Mouse (Mus musculus) cerebral cortex, adult 2 months (tissue): ENCODE measurements around the gene 1700123O20Rik.

Experiments
- WGBS: fragments of 180-500 bp; shearing (Covaris S2); methylation state at CpG from one replicate; pipeline ENCODE4 v1.1.7; 2018; 5-methylcytosine and 5-hydroxymethylcytosine counted together

1700123O20Rik gene

DNA sequence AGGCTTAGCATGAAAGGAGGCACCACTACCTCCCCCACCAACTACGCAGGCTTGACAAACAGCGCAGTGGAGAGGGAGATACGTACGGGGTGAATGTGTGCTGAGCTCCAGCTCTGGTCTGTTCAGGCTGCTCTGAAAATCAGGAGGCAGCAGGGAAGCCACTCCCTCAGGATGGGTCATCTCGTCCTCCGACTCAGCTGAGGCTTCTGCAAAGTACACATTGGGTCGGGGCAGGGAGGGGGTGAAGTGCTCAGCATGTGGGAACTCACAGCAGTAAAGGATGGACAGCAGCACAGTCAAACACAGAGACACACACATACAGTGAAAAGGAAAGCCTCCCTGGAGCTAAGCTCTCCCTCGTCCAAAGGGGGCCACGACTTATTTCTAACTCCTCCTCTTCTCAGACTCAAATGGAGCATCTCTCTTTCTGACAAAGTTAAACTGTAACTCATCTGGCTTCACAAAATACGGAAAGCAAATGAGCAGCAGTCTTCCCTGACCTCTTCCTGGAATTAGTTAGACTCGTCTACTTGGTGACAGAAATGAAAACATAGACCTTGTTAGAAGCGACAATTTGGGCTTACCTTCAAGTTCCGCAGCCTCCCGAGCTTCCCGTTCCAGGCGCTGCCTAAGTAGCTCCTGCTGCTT, 7.2 kb upstream of the 1700123O20Rik start:
- 84% methylated on average over 16 of the region's 16 CpGs for WGBS

DNA sequence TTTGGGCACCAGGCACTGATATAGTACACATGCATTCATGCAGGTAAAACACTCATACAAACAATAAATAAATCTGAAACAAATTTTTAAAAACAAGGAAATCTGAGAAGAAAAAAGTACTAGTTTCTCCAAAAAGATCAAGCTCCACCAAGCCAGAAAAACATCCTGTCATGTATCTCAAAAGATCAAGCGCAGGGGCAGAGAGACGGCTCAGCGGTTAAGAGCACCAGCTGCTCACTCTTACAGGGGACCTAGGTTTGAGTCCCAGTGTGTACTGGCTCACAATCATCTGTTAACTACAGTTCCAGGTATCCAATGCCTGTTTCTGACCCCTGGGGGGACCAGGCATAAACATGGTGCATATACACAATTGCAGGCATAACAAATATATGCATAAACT, 3.6 kb upstream of the 1700123O20Rik start:
- WGBS: 68% methylated on average over 3 of the region's 3 CpGs

DNA sequence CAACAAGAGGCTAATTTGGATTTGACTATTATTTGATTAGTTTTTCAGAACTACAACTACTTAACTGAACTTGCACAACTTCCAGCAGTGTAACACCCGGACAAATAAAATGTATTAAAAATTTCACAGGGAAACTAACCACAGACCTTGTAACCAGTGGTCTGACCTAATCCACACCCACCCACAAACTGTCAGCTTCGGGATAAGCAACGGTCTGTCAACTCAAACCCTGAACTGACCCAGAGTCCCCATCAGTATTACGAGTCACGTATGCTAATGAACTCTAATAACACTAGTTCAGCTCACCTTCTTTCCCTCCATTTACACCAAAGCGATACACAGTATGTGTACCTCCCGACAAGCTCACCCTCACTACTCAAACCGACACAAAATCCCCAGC, 545 bp upstream of the 1700123O20Rik start:
- WGBS: 3% methylated on average over 8 of the region's 8 CpGs

DNA sequence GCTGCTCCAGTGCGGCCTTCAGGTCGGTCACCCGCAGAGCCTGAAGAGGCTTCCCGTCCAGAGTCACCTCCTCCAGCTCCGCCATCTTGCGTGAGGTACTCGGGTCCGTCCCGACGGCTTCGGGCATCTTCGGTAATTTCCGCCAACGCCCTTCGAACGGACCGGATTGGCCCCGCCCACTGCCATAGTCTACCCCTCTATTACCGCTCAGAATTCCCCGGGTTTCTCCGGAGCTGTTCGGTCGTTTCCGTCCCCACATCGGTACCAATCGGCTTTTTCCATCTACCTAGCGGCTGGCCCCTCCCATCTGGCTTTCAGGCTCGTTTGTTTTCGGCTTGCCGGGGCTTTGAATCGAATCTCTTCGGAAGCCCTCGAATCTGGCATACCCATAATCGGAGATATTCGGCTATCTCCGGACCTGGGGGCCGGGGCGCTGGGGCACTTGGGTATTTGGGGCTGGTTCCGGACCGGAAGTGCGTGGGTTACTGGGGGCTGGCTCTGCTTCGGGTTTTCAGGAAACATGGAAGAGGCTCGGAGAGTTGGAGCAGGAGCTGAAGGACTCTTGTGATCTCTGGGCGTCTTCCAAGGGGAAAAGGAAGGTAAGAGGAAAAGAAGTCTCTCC, 617 bp downstream of the 1700123O20Rik start, which contains the start of gene Acin1:
Acin1 (minus strand) TSS at position 410 of the 622 bp plus-strand sequence.
- under 1% methylated on average over 44 of the region's 44 CpGs for WGBS

DNA sequence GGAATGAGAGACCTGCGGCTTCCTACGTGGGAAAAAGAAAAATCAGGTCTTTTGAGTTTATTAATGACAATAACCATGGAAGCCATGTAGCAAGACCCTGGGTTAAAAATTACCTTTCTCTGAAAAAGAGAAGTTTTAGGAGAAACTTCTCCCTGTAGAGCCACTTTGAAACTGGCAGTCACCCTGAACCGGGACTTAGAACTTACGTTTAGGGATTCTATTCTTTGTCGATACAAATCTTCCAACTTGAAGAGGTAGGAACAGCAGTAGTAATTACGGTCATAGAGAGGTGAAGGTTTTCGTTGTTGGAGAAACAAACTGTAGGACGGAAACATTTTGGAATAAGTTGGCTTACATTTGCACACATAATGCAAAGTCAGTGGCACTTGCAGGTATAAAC, 1.2 kb downstream of the 1700123O20Rik start:
- WGBS: 2% methylated on average over 8 of the region's 8 CpGs

DNA sequence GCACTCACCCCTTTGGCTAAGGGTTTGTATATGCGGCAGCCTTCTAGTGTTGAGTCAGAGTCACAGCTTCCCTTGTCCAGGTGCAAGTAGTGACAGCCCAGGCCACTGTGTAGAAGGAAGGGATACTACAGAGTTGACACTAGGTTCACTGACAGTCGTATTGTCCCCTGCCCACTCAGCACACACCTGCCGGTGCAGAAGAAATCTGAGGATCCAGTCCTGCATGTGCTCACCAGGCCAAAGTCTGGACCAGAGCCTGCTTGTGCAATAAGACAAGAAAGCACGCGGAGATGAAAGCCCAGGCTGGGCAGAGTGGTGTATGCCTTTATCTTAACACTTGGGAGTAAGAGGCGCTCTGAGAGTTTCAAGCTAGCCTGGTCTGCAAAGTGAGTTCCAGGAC, 9.0 kb downstream of the 1700123O20Rik start:
- 83% methylated on average over 6 of the region's 6 CpGs for WGBS

DNA sequence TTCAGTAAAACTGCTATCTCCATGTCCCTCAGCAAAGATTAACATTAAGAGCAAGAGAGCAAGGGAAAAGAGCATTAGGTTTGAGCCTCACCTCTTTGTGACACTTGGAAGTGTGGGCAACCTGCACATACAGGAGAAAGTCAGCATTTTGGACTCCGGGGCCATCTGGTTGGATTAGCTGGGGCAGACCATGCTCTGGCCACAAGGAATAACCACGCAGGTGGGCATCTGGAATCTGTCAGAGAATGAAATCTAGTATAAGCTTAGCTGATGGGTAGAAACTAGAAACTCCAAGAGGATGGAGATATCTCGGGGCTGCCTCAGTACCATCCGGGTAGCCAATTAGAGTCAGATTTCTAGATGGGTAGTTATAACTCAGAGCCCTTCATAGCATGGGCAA, 10.7 kb downstream of the 1700123O20Rik start:
- WGBS: 89% methylated on average over 4 of the region's 4 CpGs

DNA sequence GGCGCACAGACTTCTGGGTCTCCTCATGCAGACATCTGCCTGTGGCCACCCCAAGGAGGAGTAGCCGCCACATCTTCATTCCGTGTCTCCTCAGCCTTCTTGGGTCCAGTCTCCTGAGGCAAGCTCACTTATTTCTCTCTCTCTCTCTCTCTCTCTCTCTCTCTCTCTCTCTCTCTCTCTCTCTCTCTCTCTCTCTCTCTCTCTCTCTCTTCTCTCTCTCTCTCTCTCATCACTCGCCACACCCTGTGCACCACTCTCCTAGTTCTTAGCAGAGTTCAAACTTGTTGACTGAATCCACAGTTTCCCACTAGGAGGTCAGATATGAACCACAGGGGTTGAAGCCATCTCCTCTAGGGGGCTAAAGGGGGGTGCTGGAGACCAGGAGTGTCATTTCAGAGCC, 12.7 kb downstream of the 1700123O20Rik start, which contains the start of gene Gm29776:
Gm29776 (minus strand) TSS at position 101 of the 400 bp plus-strand sequence.
- 86% methylated on average over 4 of the region's 4 CpGs for WGBS

DNA sequence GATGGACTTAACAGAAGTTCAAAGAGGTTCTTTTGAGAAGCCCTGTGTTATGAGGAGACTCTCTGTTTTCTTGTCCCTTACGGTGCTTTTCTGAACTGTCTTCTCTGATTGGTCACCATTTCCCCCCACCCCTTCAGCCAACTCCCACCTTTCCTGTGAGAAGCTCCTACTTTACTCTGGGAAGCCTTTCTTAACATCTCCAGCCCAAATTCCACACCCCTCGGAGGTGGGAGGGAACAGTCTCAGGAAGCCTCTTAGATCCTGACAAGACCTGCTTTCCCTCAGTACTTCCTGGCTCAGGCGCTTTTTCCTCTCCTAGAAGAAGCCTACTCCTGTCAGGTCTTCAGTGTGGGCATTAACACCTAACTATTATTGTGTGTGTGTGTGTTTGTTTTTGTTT, 13.6 kb downstream of the 1700123O20Rik start:
- WGBS: 61% methylated on average over 3 of the region's 3 CpGs

DNA sequence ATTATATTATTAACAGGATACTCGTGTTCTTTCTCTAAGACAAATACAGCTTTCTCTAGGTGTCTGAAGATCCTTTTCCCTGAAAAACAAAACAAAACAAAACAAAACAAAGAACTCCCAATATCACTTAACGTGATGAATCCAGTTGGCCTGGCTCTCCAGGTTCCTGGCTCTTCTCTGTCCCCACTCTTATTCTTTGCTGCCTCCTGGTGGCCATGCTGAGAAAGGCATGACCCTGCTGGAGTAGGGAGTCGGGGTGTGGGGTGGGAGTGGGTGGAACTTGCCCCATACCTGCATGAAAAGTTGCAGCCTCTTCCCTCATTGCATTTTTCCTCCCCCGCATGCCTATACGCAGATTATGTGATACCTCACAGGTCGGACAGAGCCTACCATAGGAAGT, 15.3 kb downstream of the 1700123O20Rik start:
- WGBS: 15% methylated on average over 6 of the region's 6 CpGs

DNA sequence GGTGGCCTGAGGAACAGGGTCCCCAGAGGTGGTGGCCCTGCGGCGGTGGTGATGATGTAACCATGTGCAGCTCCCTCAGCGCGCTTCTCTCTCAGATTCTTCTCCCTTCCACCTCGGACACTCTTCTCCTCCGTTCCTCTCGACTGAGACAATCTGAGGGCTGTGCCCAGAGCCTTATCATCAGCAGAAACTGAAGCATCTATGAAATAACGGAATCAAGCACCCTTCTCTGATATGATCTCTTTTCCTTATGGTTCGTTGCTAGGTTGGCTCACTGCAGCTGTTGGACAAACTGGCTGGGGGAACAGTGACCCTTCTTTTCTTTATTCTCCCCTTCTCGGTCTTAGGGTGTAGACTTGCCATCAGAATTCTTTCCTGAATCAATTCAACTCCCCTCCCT, 17.2 kb downstream of the 1700123O20Rik start:
- WGBS: 73% methylated on average over 10 of the region's 10 CpGs

DNA sequence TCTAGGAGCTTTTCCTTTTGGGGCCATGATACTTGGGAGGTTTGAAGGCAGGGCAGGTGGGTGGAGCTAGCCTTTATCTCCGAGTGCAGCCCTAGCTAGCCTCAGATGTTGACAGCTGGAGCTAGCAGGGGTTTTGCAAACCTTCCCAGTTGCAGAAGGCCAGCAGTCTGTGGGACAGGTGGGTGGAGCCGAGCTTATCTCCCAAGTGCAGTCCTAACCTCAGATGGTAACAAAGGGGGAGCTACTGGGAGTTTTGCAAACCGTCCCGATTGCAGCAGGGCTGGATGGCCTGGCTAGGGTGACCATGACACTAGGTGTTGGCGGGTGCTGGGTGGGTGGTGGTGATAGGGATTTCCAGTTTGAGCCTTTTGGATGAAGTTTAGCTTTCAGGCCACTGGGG, 19.8 kb downstream of the 1700123O20Rik start:
- 71% methylated on average over 5 of the region's 5 CpGs for WGBS

DNA sequence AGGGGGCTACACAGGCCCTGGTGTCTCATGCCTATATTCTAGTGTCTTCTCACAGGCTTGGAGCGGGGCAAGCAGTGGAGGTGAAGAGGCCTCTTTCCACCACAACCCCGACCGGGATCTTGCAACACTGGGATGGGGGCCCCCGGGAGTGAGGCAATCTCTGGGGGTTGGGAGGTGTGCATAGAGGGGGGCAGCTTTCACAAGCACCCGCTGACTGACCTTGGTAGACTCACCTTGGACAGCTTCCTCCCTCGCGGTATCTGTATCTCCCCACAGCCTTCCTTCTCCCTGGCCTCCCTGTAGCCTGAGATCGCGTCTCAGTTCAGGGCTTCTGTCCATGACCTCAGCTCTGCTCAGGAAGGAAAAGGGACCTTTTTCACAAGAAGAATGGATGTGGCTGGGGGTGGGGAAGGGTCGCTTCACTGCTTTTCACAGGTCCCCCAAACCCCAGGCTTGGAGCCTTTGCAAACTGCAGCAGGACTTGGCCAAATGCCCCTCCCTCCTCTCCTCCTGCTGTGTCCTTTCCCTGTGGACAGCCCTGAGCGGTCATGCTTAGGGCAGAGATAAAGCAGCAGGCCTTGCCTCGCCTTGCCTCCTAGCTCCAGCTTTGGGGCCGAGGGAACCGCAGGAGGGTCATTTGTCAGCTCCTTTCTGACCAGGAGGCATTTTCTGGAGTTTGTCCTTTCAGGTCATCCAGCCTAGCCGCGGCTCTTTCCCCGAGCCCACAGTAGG, 20.7 kb downstream of the 1700123O20Rik start:
- 72% methylated on average over 17 of the region's 17 CpGs for WGBS

DNA sequence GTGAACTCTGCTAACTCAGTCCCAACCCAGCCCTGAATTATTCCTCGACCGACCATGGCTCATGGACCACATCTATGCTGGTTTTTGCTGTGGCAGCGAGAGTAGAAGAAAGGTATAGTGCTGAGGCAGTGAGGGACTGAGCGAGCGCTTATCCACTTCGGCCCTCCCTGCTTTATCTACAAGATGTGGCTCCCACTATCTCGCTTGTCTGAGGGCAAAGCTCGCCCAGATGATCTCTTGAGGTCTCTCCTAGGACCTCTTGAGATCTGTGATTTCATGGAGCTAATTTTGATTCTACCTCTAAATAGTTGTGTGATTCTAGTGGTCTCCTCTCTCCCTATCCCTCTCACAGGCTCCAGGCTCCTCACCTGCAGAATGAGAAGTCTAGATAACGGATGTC, 23.0 kb downstream of the 1700123O20Rik start:
- WGBS: 92% methylated on average over 9 of the region's 9 CpGs

DNA sequence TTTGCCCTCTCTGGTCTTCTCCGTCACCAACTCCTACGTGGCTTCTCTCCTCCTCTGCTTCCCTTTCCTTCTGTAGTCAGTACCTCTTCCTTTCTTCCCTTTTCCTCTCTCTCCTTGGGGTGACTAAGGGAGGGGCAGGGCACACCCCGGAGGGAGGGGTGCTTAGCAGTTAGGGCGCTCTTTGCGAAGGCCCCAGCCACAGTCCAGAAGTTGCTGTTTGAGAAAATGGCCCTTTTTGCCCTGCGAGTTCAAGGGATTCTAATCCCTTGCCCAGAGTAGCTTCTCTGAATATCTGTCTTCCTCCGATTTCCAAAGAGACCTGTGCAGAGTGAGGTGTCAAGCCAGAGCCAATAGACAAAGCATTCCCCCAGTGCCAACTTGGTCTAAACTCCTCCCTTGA, 26.1 kb downstream of the 1700123O20Rik start, which contains the start of gene Cebpe:
Cebpe (minus strand) TSS at position 101 of the 400 bp plus-strand sequence.
- 91% methylated on average over 7 of the region's 7 CpGs for WGBS

DNA sequence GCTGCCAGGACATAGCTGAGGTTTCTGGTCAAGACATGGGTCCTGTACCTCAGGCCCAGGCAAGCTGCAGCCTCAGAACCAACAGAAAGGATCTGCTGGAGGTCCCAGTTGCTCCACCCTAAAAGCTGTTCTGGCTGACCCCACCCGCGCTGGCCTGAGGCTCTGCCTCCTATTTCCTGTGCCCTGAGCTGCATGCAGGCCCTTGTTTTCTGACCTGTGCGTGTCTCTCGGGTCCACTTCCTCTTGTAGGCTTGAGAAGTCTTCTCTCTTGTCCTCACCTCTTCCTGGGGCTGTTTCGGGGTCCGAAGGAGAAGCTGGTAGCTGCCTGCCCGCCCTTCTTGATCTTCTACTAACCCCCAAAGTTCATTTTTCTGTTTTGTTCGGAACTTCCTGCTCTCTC, 26.8 kb downstream of the 1700123O20Rik start:
- 73% methylated on average over 8 of the region's 8 CpGs for WGBS

DNA sequence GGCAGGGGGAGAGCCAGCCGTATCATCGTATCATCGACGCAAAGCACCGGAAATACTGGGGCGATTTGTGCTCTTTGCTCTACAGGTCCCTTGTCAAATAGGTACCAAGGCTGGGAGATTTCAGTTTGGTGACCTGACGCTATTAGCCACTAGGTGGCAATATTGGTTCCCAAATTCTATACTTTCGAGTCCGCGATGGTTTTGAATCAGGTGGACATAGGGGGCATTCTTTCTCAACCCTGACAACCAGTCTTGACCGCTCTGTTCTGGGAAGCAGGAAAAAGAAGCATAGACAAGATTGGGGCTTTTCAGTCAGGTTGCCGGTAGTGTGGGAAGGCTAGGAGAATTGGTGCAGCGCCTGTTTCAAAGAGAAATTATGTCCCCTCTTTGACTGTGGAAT, 28.1 kb downstream of the 1700123O20Rik start:
- under 1% methylated on average over 13 of the region's 13 CpGs for WGBS

DNA sequence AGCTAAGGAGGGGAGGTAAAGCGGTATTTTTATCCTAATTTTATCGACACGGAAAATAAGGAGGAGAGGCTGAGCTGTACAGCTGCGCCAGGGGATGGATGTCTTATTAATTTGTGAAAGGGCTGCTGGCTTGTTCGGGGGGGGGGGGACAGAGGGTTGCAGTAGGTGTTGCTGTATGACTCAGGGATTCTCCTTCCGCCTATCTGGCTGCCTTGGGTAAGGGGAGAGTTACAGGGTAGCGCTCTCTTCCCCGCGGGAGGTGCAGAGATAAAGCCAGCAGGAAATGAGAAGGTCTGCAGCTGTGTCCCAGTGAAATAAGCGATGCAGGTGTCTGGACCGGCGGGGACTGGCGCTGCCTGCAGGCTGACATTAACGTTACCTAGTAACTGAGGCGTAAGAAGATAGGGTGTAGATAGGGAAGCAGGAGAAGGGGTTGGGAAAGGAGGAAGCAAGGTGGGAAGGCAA, 28.6 kb downstream of the 1700123O20Rik start:
- 1% methylated on average over 15 of the region's 15 CpGs for WGBS

DNA sequence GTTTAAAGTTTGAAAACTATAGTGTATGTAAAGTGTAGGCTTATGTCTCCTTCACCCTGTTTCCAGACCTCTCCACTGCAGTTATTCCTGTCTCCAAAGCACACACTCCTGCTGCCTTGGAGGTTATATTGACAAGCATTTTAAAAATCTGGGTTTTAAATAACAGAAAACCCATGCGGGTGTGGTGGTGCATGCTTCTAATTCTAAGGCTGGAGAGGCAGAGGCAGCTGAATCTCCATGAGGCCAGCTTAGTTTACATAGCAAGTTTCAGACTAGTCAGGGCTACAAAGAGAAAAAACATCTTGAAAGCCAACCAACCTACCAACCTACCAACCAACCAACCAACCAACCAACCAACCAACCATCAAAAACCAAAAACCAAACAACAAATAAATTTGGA, 29.4 kb downstream of the 1700123O20Rik start:
- 46% methylated on average over 1 of the region's 1 CpGs for WGBS

DNA sequence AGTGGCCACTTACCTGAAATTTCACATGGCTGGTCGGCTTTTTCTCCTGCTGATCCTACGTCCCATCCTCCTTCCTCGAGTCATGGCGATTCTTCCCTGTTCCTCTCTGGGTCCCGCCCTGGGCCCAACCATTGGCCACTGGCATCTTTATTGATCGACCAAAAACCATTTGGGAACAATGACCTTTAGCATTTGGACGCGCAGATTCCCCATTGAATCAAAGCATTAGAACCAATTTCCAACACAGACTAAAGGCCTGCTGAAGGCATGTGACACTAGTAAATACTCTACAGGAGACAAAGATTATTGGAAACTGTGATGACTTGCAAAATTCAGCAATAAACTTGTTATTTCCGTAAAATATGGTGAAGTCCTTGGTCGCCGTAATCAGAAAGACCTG, 34.0 kb downstream of the 1700123O20Rik start:
- 94% methylated on average over 11 of the region's 11 CpGs for WGBS

DNA sequence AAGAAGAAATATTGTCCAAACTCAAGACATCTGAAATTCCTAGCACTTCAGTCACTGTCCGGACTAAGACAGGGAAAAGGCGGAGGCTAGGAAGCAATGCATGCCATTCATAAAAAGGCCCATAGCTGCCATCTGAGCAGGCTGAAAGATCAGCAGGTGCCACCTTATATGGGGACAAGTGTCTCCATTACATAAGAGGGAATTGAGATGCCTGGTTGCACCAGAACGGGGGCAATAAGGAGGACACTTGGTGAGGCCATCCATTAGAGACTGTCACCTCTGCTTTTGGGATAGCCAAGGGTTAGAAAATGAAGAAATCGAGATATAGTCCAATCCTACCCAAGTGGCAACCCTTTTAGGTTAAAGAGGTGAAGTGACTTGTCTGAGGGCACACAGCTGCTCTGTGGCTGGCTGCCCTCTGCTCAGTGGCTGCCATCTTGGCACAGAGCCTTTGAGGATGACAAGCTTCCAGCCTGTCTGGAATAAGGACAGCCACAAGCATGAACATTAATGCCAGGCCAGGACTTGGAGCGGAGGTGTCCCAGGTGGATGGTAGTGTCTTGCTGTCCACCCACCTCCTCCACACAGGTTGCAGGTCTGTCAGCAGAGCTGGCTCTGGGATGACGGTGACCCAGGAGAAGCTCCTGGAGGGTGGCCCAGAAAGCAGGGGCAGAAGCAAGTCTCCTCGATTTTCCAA, 34.8 kb downstream of the 1700123O20Rik start:
- WGBS: 91% methylated on average over 7 of the region's 7 CpGs

DNA sequence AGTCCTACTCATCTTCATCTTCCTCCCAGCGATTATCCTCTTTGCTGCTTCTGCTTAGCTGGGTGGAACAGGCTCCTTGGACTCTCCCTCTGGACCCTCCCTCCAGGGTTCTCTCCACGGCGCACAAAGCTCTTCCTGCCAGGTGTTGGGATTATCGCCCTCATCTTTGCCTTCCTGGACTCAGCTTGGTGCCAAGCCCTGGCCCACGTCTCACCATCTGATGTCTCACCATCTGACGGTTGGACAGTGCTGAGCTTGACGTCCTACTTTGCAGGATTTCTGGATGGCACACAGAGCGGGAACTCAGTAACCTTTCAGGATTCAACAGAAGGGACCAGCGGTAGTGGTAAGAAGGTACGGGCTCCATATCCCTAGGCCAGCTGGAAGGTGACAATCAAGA, 35.7 kb downstream of the 1700123O20Rik start:
- 60% methylated on average over 10 of the region's 10 CpGs for WGBS
